Mouse (Mus musculus) midbrain, embryonic 14.5 days (tissue): ENCODE measurements around the gene Kras. TPM values are rescaled to one million over a fixed set of nuclear protein-coding genes. Genes with fewer than 3 reads are reported as not detected.

Experiments
- ATAC-seq: fragments of 200-750 bp; cut with Nextera tagmentation; 2 replicates; pipeline ENCODE4 v1.8.0; 2017; ENCODE audit warnings: moderate number of reproducible peaks, moderate library complexity; ENCODE audit not compliant: low FRiP score, low TSS enrichment
- DNase-seq: peaks from one replicate; pipeline ENCODE4 v3.0.0-alpha.2; 2015
- H3K27ac ChIP-seq: fragments of 300-500 bp; sonication (generic); replicated peaks from 2 replicates; pipeline ENCODE4 v1.5.1; 2014; ENCODE audit warnings: mild to moderate bottlenecking, low read depth, low read length, moderate library complexity
- H3K27me3 ChIP-seq: fragments of 300-500 bp; sonication (generic); 2 replicates; pipeline ENCODE4 v1.6.1; 2014; ENCODE audit warnings: low read length, control low read depth, mixed read lengths; ENCODE audit not compliant: control insufficient read depth, insufficient read depth
- H3K36me3 ChIP-seq: fragments of 300-500 bp; sonication (generic); 2 replicates; pipeline ENCODE4 v1.6.1; 2014; ENCODE audit warnings: low read length, control low read depth; ENCODE audit not compliant: control insufficient read depth, insufficient read depth
- H3K4me1 ChIP-seq: fragments of 300-500 bp; sonication (generic); 2 replicates; pipeline ENCODE4 v1.6.1; 2014; ENCODE audit warnings: mild to moderate bottlenecking, antibody characterized with exemption, low read length, control low read depth; ENCODE audit not compliant: control insufficient read depth, insufficient read depth
- H3K4me2 ChIP-seq: fragments of 300-500 bp; sonication (generic); 2 replicates; pipeline ENCODE4 v1.6.1; 2014; ENCODE audit warnings: mild to moderate bottlenecking, low read length, moderate library complexity
- H3K4me3 ChIP-seq: fragments of 300-500 bp; sonication (generic); replicated peaks from 2 replicates; pipeline ENCODE4 v1.5.1; 2014; ENCODE audit warnings: low read depth, low read length
- H3K9ac ChIP-seq: fragments of 300-500 bp; sonication (generic); replicated peaks from 2 replicates; pipeline ENCODE4 v1.6.1; 2014; ENCODE audit warnings: mild to moderate bottlenecking, low read length, moderate library complexity
- H3K9me3 ChIP-seq: fragments of 300-500 bp; sonication (generic); 2 replicates; pipeline ENCODE4 v1.6.1; 2016; ENCODE audit warnings: low read length, control low read depth, mixed read lengths; ENCODE audit not compliant: control insufficient read depth
- WGBS: fragments of 180-500 bp; shearing (Covaris S2); extraction: QIAGEN DNeasy Blood & Tissue Kit; methylation state at CpG from one replicate; pipeline ENCODE4 v1.1.7; 2014; 5-methylcytosine and 5-hydroxymethylcytosine counted together
- polyA plus RNA-seq: library from polyadenylated mRNA; unstranded; fragments of >200 nt; fragmentation: Nextera tagmentation; extraction: Ambion mirVana; gene quantifications from 2 replicates; pipeline ENCODE4 v1.2.1, GENCODE M21; 2014

Kras gene
- polyA plus RNA-seq, 1 experiment from 2014 or later, result 115 TPM

DNA sequence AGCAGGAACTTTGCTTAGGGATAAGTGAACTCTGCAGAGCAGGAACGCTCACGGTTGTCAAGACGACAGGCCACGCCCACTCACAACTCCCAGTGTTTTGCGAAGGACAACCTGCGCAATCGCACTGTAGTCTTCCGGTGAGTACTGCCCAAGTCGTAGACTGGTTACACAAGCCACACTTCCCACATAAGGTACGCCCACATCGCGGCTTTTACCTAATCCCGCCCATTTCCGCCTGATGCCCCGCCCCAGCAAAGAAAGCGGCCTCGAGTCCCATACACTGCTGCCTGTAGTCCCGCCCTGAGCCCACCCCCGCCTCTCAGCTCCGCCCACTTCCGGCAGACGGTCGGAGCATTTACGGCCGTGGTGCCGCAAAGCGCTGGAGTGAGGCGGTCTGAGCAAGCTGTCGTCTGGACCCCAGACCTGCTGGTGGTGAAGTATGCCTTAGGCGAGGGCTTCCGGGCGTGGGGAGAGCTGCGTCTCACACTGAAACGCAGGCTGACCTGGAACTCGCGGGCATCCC lies 39.2 kb downstream of the Kras start, which contains the start of the genes Casc1 and Etfrf1:
TSS of gene Casc1 (minus strand) at position 190 of the 523 bp plus-strand sequence.
TSS of gene Etfrf1 (plus strand) at position 319 of the 523 bp plus-strand sequence.
- Histone ChIP-seq H3K9me3 (no peaks in the 10 kb centered on the region), H3K36me3 (0 out of 2 replicates have a peak, but pooled peaks cover 2% of the 10 kb centered on the region), H3K4me3 (peak within 1 kb of the TSS; percentile 76), H3K4me1 (peaks cover 14% of the 10 kb centered on the region; the same call in 1 of the 2 replicates), H3K4me2 (peak within 1 kb of the TSS; percentile 53), H3K9ac (peak within 1 kb of the TSS; percentile 86), H3K27ac (peak within 1 kb of the TSS; percentile 95), H3K27me3 (no peaks in the 10 kb centered on the region)
- peak; percentile 99 for DNase-seq
- ATAC-seq, result peak; percentile 100
- under 1% methylated on average over 36 of the region's 36 CpGs for WGBS

DNA sequence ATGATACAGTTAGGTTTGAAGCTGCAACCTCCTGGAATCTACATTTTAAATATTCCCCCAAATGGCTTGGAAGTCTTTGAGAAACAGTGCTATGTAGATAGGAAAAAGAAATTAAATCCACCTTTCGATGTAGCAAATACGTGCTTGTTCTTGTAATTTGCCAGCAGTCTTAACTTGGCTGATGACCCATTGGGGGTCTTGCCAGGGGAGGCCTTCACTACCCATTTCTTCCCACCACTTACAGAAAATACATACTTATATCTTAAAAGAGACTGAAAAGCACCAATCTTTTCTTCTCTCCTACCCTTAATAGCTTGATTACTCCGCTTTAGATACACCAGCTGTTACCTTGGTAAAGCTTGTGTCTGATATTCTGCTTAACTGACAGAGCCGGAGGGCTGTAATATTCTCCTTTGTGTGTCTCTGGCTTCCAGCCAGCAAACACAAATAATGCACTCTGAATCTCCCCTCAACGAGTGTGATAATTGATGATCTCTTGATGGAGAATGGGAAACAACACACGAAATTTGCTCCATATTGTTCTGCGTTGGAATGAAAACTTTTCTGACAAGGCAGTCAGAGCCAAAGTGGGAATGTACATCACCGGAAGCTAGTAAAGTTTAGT lies 39.9 kb downstream of the Kras start:
- no peaks in the 10 kb centered on the region for H3K27me3 ChIP-seq
- H3K27ac ChIP-seq, result peak overlapping the region; percentile 45
- no peak overlapping the region for H3K9ac ChIP-seq
- no peaks in the 10 kb centered on the region for H3K36me3 ChIP-seq
- peak; percentile 32 for DNase-seq
- H3K9me3 ChIP-seq, result no peaks in the 10 kb centered on the region
- H3K4me1 ChIP-seq, result peaks cover 14% of the 10 kb centered on the region; the same call in 1 of the 2 replicates
- peak overlapping the region; percentile 53 for H3K4me2 ChIP-seq
- peak overlapping the region; percentile 76 for H3K4me3 ChIP-seq
- no peak for ATAC-seq
- 36% methylated on average over 8 of the region's 8 CpGs for WGBS

DNA sequence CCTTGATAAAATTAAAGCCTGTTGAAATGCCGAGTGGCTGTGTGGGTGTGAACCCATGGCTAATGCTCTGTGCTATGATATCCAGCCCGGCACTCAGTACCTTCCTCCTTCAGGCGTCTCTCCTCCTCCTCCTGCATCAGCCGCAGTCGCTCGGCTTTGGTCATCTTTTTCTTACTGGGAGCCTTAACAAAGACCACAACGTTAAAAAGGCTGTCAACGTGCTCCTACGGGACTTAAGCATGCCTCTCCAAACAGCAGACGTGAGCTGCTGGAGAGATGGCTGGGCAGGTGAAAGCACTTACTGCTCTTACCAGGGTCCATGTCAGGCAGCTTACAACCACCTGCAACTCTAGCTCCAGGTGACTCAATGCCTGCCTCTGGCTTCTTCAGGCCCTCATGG lies 44.9 kb downstream of the Kras start:
- H3K9ac ChIP-seq, result no peak overlapping the region
- no peaks in the 10 kb centered on the region for H3K36me3 ChIP-seq
- WGBS, result 71% methylated on average over 10 of the region's 10 CpGs
- no peak overlapping the region for H3K4me2 ChIP-seq
- no peak for DNase-seq
- no peaks in the 10 kb centered on the region for H3K27me3 ChIP-seq
- no peaks in the 10 kb centered on the region for H3K9me3 ChIP-seq
- H3K4me1 ChIP-seq, result peaks cover under 1% of the 10 kb centered on the region; the same call in 1 of the 2 replicates
- H3K27ac ChIP-seq, result no peak overlapping the region
- H3K4me3 ChIP-seq, result no peak overlapping the region
- ATAC-seq, result no peak

DNA sequence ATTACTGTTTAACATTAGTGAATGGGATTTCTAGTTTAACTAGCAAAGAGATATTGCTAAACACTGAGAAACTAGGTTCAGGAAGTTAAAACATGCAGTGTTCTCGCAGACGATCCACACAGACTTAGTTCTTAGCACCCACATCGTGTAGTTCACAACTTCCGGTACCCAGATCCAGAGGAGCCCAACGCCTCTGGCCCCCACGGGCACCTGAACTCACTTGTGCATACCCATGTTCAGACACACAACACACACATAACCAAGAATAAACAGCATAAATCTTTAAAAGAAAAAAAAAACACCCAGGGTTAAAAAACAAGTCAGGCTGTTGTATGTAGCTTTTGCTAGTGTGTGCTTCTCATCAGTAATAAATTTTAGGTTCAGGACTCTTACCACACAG lies 45.6 kb downstream of the Kras start:
- H3K36me3 ChIP-seq, result no peaks in the 10 kb centered on the region
- no peaks in the 10 kb centered on the region for H3K4me1 ChIP-seq
- H3K9ac ChIP-seq, result no peak overlapping the region
- DNase-seq (no peak), ATAC-seq (no peak)
- 93% methylated on average over 6 of the region's 6 CpGs for WGBS
- no peak overlapping the region for H3K4me3 ChIP-seq
- H3K4me2 ChIP-seq, result no peak overlapping the region
- no peak overlapping the region for H3K27ac ChIP-seq
- no peaks in the 10 kb centered on the region for H3K27me3 ChIP-seq
- H3K9me3 ChIP-seq, result no peaks in the 10 kb centered on the region

DNA sequence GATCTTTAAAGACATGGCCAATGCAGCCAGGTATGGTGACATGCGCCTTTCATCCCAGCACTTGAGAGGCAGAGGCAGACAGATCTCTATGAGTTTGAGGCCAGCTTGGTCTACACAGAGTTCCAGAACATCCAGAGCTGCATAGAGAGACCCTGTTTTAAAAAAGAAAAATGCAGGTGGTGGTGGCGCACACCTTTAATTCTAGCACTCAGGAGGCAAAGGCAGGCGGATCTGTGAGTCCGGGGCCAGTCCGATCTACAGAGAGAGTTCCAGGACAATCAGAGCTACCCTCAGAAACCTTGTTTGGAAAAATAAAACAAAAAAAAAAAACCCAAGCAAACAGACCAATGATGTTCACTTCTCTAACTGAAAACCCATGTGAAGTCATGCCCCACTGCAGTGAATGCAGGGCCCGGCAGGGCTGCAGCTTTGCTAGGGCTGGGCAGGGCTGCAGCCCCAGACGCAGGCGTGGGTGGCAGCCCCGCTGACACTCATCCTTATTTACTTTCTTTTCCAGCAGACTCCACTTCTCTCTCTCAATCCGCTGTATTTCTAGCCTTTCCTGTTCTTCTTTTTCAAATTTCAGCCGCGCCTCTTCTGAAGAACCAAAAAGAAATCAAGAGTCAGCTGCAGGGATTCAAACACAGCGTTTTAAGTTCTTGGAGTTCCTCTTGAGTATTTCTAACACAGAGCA lies 47.5 kb downstream of the Kras start:
- no peak overlapping the region for H3K4me2 ChIP-seq
- no peaks in the 10 kb centered on the region for H3K4me1 ChIP-seq
- no peak for ATAC-seq
- H3K27ac ChIP-seq, result no peak overlapping the region
- H3K27me3 ChIP-seq, result no peaks in the 10 kb centered on the region
- no peaks in the 10 kb centered on the region for H3K36me3 ChIP-seq
- H3K4me3 ChIP-seq, result no peak overlapping the region
- H3K9ac ChIP-seq, result no peak overlapping the region
- DNase-seq, result no peak
- 84% methylated on average over 13 of the region's 13 CpGs for WGBS
- H3K9me3 ChIP-seq, result no peaks in the 10 kb centered on the region

DNA sequence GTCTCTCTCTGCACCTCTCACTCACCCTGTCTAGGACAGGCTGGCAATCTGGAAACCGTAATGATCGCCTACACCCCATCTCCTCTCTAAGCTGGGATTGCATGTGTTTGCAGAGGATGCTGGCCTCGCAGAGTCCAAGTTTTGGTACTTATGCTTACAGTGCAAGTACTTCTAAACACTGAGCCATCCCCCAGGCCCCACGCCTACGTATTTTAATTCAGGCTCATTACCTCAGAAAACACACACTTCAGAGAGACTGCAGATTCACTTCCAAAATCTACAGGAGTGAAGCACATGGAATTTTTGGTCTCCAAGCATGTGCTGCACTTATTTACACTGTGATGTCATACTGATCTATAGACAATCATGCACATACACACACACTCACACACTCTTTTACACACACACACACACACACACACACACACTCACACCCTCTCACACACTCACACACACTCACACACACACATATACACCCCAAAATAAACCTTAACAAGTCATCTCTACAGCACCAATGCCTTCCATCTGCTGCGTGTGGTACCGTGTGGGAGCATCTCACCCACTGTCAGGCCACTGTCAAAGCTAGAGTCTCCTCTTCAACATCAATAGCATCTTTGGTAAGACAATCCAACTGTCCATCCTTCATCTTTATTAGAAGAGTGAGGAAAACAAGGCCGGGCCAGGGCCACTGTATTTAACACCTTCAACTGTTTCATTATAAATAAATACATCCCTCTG lies 51.9 kb downstream of the Kras start:
- Histone ChIP-seq H3K27ac (no peak overlapping the region), H3K27me3 (no peaks in the 10 kb centered on the region), H3K4me2 (no peak overlapping the region), H3K9ac (no peak overlapping the region), H3K4me1 (no peaks in the 10 kb centered on the region), H3K9me3 (no peaks in the 10 kb centered on the region), H3K36me3 (no peaks in the 10 kb centered on the region), H3K4me3 (no peak overlapping the region)
- DNase-seq (no peak), ATAC-seq (no peak)
- WGBS, result 93% methylated on average over 8 of the region's 8 CpGs

DNA sequence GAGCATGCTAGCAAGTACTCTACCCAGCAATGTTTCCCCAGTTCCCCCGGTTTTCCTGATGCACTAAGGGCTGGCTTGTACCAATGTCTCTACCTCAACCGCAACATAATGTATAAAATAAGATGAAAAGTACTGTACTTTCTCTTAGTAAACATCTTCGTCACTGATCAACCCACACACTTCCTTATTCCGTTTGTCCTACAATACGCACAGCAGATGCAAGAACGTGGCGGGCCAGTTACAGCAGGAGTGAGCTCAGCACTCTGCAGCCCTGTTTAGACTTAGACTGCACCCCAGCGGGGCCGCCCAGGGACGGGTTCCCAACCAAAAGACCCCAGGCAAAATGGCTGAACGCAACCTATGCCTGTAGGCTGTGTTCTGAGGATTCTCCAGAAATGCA lies 56.6 kb downstream of the Kras start:
- Histone ChIP-seq H3K4me2 (no peak overlapping the region), H3K27ac (no peak overlapping the region), H3K4me1 (no peaks in the 10 kb centered on the region), H3K27me3 (no peaks in the 10 kb centered on the region), H3K9me3 (no peaks in the 10 kb centered on the region), H3K9ac (no peak overlapping the region), H3K4me3 (no peak overlapping the region), H3K36me3 (no peaks in the 10 kb centered on the region)
- DNase-seq, result no peak
- 88% methylated on average over 11 of the region's 11 CpGs for WGBS
- no peak for ATAC-seq

DNA sequence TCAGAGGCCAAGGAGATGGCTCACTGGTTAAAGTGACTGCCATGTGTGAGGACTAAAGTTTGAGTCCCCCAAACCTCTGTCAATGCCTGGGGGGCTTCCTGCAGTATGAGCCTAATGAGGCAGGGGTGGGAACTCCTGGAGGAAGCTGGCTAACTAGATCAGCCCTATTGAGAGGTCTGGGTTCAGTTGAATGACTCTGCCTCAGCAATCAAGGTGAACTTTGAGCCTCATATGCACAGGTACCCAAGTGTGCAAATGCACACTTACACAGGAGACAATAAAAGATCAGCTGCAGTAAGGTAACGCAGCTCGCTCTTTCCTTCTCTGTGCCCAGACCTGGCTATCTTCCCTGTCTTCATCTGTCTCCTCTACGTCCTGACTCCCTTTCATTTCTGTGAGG lies 57.0 kb downstream of the Kras start:
- H3K27ac ChIP-seq, result no peak overlapping the region
- WGBS, result 87% methylated on average over 3 of the region's 3 CpGs
- no peaks in the 10 kb centered on the region for H3K27me3 ChIP-seq
- no peak for ATAC-seq
- H3K36me3 ChIP-seq, result no peaks in the 10 kb centered on the region
- no peak overlapping the region for H3K4me3 ChIP-seq
- H3K4me1 ChIP-seq, result no peaks in the 10 kb centered on the region
- no peak overlapping the region for H3K4me2 ChIP-seq
- no peak overlapping the region for H3K9ac ChIP-seq
- no peaks in the 10 kb centered on the region for H3K9me3 ChIP-seq
- DNase-seq, result no peak
